Mouse (Mus musculus) midbrain, embryonic 10.5 days (tissue): ENCODE measurements around the gene Txlna. TPM values are rescaled to one million over a fixed set of nuclear protein-coding genes. Genes with fewer than 3 reads are reported as not detected.

Experiments
- DNase-seq: peaks from one replicate; pipeline ENCODE4 v3.0.0-alpha.2; 2017; ENCODE audit warnings: low spot score
- H3K27ac ChIP-seq: fragments of 300-500 bp; sonication (generic); replicated peaks from 2 replicates; pipeline ENCODE4 v1.5.1; 2016; ENCODE audit warnings: mild to moderate bottlenecking
- H3K27me3 ChIP-seq: fragments of 300-500 bp; sonication (generic); 2 replicates; pipeline ENCODE4 v1.6.1; 2016; ENCODE audit warnings: low read depth, mild to moderate bottlenecking; ENCODE audit not compliant: poor library complexity, severe bottlenecking
- H3K36me3 ChIP-seq: fragments of 300-500 bp; sonication (generic); 2 replicates; pipeline ENCODE4 v1.6.1; 2016; ENCODE audit warnings: mild to moderate bottlenecking, moderate library complexity
- H3K4me1 ChIP-seq: fragments of 300-500 bp; sonication (generic); 2 replicates; pipeline ENCODE4 v1.6.1; 2016
- H3K4me3 ChIP-seq: fragments of 300-500 bp; sonication (generic); 2 replicates; pipeline ENCODE4 v1.5.1; 2016; ENCODE audit warnings: mild to moderate bottlenecking, moderate library complexity
- H3K9me3 ChIP-seq: fragments of 300-500 bp; sonication (generic); replicated peaks from 2 replicates; pipeline ENCODE4 v1.6.1; 2016; ENCODE audit warnings: mild to moderate bottlenecking
- WGBS: fragments of 180-500 bp; shearing (Covaris S2); methylation state at CpG from one replicate; pipeline ENCODE4 v1.1.7; 2016; 5-methylcytosine and 5-hydroxymethylcytosine counted together
- polyA plus RNA-seq: library from polyadenylated mRNA; unstranded; fragments of >200 nt; fragmentation: Nextera tagmentation; extraction: Ambion mirVana; gene quantifications from 2 replicates; pipeline ENCODE4 v1.2.1, GENCODE M21; 2016

The Txlna gene
- polyA plus RNA-seq, 1 experiment from 2014 or later: 104 TPM

GRCm38 (mm10) chr4:129622803-129623535 lies 17.9 kb downstream of the Txlna start:
- peak overlapping the region; percentile 89 for H3K27ac ChIP-seq
- peak overlapping the region; percentile 73 for H3K4me3 ChIP-seq
- no peaks in the 10 kb centered on the region for H3K9me3 ChIP-seq
- peaks cover 22% of the 10 kb centered on the region for H3K36me3 ChIP-seq
- no peak for DNase-seq
- WGBS: 22% methylated on average over 8 of the region's 8 CpGs
- H3K4me1 ChIP-seq: peaks cover 53% of the 10 kb centered on the region
- H3K27me3 ChIP-seq: no peaks in the 10 kb centered on the region

DNA sequence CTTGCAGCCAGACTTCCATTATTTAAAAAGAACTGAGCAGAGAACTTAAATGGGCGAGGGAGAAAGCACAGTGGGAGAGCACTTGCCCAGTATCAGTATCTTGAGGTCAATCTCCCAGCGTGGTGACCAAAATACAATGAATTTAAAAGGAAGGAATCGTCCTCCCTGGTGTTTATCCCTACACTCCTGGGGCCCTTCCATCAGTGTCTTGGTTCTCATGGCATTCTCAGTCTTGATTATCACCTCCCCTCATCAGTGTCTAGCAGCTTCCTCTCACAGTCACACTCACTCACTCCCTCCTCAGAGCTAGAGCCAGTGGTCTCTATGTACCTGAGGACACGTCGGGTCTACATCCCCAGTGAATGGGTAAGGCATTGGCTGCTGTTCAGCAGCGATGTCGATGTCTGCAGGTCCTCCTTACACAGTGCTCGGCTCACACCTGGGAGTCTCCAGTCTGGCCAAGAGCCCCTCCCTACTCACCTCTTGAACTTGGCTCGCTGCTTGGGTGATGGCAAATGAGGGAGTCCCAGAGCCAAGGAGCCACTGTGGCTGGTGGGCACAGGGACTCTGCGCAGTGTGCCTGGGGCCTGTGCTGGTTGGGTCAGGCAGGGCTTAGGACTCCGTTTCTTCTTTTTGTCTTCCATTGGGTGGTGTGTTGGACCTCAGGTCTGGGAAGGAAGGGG lies 18.6 kb downstream of the Txlna start:
- H3K27ac ChIP-seq: peak overlapping the region; percentile 89
- H3K4me3 ChIP-seq: peak overlapping the region; percentile 73
- no peak for DNase-seq
- 80% methylated on average over 11 of the region's 11 CpGs for WGBS
- no peaks in the 10 kb centered on the region for H3K9me3 ChIP-seq
- no peaks in the 10 kb centered on the region for H3K27me3 ChIP-seq
- H3K36me3 ChIP-seq: peaks cover 17% of the 10 kb centered on the region
- H3K4me1 ChIP-seq: peaks cover 57% of the 10 kb centered on the region

- H3K9me3 ChIP-seq: no peaks in the 10 kb centered on the region
- H3K27me3 ChIP-seq: no peaks in the 10 kb centered on the region
- H3K27ac ChIP-seq: no peak overlapping the region
- no peak for DNase-seq
- H3K4me3 ChIP-seq: peak overlapping the region; percentile 4; the same call in 1 of the 2 replicates
- H3K36me3 ChIP-seq: peaks cover 17% of the 10 kb centered on the region
- 85% methylated on average over 8 of the region's 8 CpGs for WGBS
- H3K4me1 ChIP-seq: peaks cover 57% of the 10 kb centered on the region
These were observed 19.5 kb downstream of the Txlna start for GRCm38 (mm10) chr4:129621283-129621841.

GRCm38 (mm10) chr4:129620419-129621282 lies 20.2 kb downstream of the Txlna start:
- H3K4me1 ChIP-seq: peaks cover 54% of the 10 kb centered on the region
- H3K9me3 ChIP-seq: no peaks in the 10 kb centered on the region
- H3K27me3 ChIP-seq: no peaks in the 10 kb centered on the region
- WGBS: 90% methylated on average over 11 of the region's 11 CpGs
- H3K27ac ChIP-seq: no peak overlapping the region
- peaks cover 19% of the 10 kb centered on the region for H3K36me3 ChIP-seq
- no peak for DNase-seq
- no peak overlapping the region for H3K4me3 ChIP-seq

- H3K4me1 ChIP-seq: peaks cover 38% of the 10 kb centered on the region
- peak within 1 kb of the TSS; percentile 69 for H3K4me3 ChIP-seq
- peak within 1 kb of the TSS; percentile 91 for H3K27ac ChIP-seq
- no peaks in the 10 kb centered on the region for H3K9me3 ChIP-seq
- peaks cover 22% of the 10 kb centered on the region for H3K36me3 ChIP-seq
- no peaks in the 10 kb centered on the region for H3K27me3 ChIP-seq
- WGBS: 5% methylated on average over 44 of the region's 44 CpGs
- DNase-seq: peak; percentile 92
These were observed 21.8 kb downstream of the Txlna start, which contains the start of gene Iqcc for GRCm38 (mm10) chr4:129618786-129619691. TSS of gene Iqcc (minus strand) at chr4:129619099.

DNA sequence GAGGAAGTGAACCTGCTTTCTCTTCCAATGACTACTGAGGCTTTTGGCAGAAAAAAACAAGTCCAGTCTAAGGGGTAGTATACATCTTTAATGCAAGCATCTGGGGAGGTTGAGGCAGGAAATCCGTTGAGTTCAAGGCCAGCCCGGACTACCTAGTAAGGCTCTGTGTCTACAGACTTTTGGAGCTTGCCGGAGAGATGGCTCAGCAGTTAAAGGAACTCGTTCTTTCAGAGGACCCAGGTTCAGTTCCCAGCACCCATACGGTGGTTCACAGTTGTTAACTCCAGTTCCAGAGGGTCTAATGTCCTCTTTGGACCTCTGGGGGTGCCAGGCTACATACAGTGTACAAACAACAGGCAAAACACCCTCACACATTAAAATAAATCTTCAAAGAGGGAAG lies 22.8 kb downstream of the Txlna start:
- peak overlapping the region; percentile 91 for H3K27ac ChIP-seq
- H3K4me1 ChIP-seq: peaks cover 28% of the 10 kb centered on the region
- H3K4me3 ChIP-seq: peak overlapping the region; percentile 69
- DNase-seq: no peak
- 92% methylated on average over 5 of the region's 5 CpGs for WGBS
- no peaks in the 10 kb centered on the region for H3K9me3 ChIP-seq
- H3K27me3 ChIP-seq: no peaks in the 10 kb centered on the region
- H3K36me3 ChIP-seq: peaks cover 22% of the 10 kb centered on the region

GRCm38 (mm10) chr4:129617121-129617641 lies 23.7 kb downstream of the Txlna start:
- no peak for DNase-seq
- Histone ChIP-seq H3K27me3 (no peaks in the 10 kb centered on the region), H3K4me3 (no peak overlapping the region), H3K9me3 (no peaks in the 10 kb centered on the region), H3K36me3 (peaks cover 22% of the 10 kb centered on the region), H3K4me1 (peaks cover 19% of the 10 kb centered on the region), H3K27ac (no peak overlapping the region)
- WGBS: 97% methylated on average over 7 of the region's 7 CpGs

- peaks cover 22% of the 10 kb centered on the region for H3K36me3 ChIP-seq
- no peaks in the 10 kb centered on the region for H3K27me3 ChIP-seq
- no peak overlapping the region for H3K4me3 ChIP-seq
- no peaks in the 10 kb centered on the region for H3K9me3 ChIP-seq
- H3K4me1 ChIP-seq: peaks cover 14% of the 10 kb centered on the region
- no peak for DNase-seq
- no peak overlapping the region for H3K27ac ChIP-seq
- WGBS: 94% methylated on average over 3 of the region's 3 CpGs
These were observed 24.2 kb downstream of the Txlna start for GRCm38 (mm10) chr4:129616631-129617030.

- Histone ChIP-seq H3K4me1 (peaks cover 14% of the 10 kb centered on the region), H3K27me3 (no peaks in the 10 kb centered on the region), H3K36me3 (peaks cover 22% of the 10 kb centered on the region), H3K4me3 (no peak overlapping the region), H3K27ac (no peak overlapping the region), H3K9me3 (no peaks in the 10 kb centered on the region)
- no peak for DNase-seq
- WGBS: 89% methylated on average over 9 of the region's 9 CpGs
These were observed 25.0 kb downstream of the Txlna start for GRCm38 (mm10) chr4:129615801-129616290.

GRCm38 (mm10) chr4:129614093-129614492 lies 26.8 kb downstream of the Txlna start, which contains the start of gene Dcdc2b:
TSS of gene Dcdc2b (minus strand) at chr4:129614257.
- Histone ChIP-seq H3K27ac (no peak within 1 kb of the TSS), H3K27me3 (no peaks in the 10 kb centered on the region), H3K4me3 (no peak within 1 kb of the TSS), H3K36me3 (peaks cover 34% of the 10 kb centered on the region), H3K9me3 (no peaks in the 10 kb centered on the region), H3K4me1 (peaks cover 11% of the 10 kb centered on the region)
- 87% methylated on average over 6 of the region's 6 CpGs for WGBS
- no peak for DNase-seq

DNA sequence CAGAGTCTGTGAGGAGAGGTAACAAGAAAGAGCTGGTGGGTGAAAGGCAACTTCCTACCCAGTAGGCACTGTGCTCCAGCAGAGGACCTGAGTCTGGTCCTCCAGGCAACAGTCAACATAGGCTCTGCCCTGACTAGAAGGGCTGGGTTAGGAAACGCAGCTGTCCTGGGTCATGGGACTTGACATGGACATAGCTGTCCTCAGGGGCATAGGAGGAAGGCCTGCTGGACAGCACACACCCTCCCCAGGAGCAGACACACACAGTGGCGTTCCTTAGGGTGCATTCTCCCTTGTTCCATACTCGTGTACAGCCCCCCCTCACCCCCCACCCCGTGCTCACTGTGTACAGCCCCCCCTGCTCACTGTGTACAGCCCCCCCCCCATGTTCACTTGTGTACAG lies 30.4 kb downstream of the Txlna start:
- H3K4me1 ChIP-seq: no peaks in the 10 kb centered on the region
- WGBS: 80% methylated on average over 4 of the region's 4 CpGs
- peaks cover 45% of the 10 kb centered on the region for H3K36me3 ChIP-seq
- no peak overlapping the region for H3K27ac ChIP-seq
- no peaks in the 10 kb centered on the region for H3K9me3 ChIP-seq
- DNase-seq: no peak
- H3K27me3 ChIP-seq: no peaks in the 10 kb centered on the region
- no peak overlapping the region for H3K4me3 ChIP-seq
